Mouse (Mus musculus): Measurements from ENCODE around the gene Arl4c. TPM values are rescaled to one million over a fixed set of nuclear protein-coding genes. Genes with fewer than 3 reads are reported as not detected.

Arl4c gene
- polyA plus RNA-seq, 1 experiment from 2014 or later: 4.3 TPM

DNA sequence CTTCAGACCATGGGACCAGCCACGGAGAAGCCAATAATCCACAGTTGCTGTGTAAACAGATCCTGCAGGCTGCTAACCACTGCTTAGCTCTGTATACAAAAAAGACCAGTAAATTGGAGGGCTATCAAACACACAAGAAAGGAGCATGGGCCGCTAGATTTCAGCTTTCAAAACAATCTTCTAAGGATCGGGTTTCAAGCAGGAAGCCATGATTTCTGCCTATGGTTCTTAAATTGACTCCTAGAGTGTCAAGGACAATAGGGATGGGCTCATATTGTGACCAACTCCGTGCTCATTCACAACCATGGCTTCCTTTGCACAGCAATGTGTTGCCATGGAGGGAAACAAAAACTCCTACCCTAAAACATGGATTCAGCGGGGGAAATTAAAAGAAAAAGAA, 3.1 kb downstream of the Arl4c start:
- H3K27me3 ChIP-seq (replicated peaks; ENCODE audit: control insufficient read depth, insufficient read depth, low read length): no peaks in the 10 kb centered on the region
- 17% methylated on average over 5 of the region's 5 CpGs for WGBS
- peak overlapping the region; percentile 81 for H3K4me2 ChIP-seq (ENCODE audit: low read length)
- H3K27ac ChIP-seq (ENCODE audit: low read depth): no peak overlapping the region
- H3K36me3 ChIP-seq (ENCODE audit: control insufficient read depth, insufficient read depth, low read length): peaks cover 4% of the 10 kb centered on the region; the same call in 1 of the 2 replicates
- no peak for ATAC-seq (replicated peaks; ENCODE audit: low FRiP score, low TSS enrichment, low read depth)
- H3K4me3 ChIP-seq (ENCODE audit: low read depth, low read length): peak overlapping the region; percentile 80
- no peaks in the 10 kb centered on the region for H3K9me3 ChIP-seq (ENCODE audit: control insufficient read depth, low read length)
- H3K9ac ChIP-seq (ENCODE audit: low read length): 0 out of 2 replicates have a peak overlapping the region, but pooled peaks have one; percentile 18
- H3K4me1 ChIP-seq (replicated peaks; ENCODE audit: control insufficient read depth, insufficient read depth, low read length): peaks cover 11% of the 10 kb centered on the region; the same call in 1 of the 2 replicates
- no peak for DNase-seq (ENCODE audit: low spot score)

DNA sequence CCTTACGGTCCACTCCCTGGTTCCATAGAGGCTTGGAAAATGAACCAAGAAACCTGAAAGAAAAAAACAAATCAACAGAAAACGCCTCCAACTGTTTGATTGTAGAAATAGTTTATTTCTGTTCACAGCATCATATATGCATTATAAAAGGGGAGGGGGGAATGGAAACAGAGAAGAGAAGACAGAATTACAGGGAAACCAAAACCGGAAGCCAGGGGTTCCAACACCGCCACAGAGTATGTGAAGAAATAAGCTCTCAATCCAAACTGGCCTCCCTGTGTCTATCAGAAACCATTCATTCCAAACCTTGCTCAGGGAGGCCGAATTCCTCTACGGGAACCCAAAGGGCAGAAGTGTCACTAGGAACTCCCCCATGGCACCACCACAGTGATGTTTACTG, 3.9 kb downstream of the Arl4c start:
- Histone ChIP-seq H3K4me3 (ENCODE audit: low read depth, low read length) (no peak overlapping the region), H3K9ac (ENCODE audit: low read length) (no peak overlapping the region), H3K27me3 (replicated peaks; ENCODE audit: control insufficient read depth, insufficient read depth, low read length) (no peaks in the 10 kb centered on the region), H3K4me1 (replicated peaks; ENCODE audit: control insufficient read depth, insufficient read depth, low read length) (peaks cover 11% of the 10 kb centered on the region; the same call in 1 of the 2 replicates), H3K27ac (ENCODE audit: low read depth) (no peak overlapping the region), H3K36me3 (ENCODE audit: control insufficient read depth, insufficient read depth, low read length) (peaks cover 4% of the 10 kb centered on the region; the same call in 1 of the 2 replicates), H3K4me2 (ENCODE audit: low read length) (peak overlapping the region; percentile 81), H3K9me3 (ENCODE audit: control insufficient read depth, low read length) (no peaks in the 10 kb centered on the region)
- ATAC-seq (replicated peaks; ENCODE audit: low FRiP score, low TSS enrichment, low read depth) (no peak), DNase-seq (ENCODE audit: low spot score) (no peak)
- WGBS: 81% methylated on average over 6 of the region's 6 CpGs

DNA sequence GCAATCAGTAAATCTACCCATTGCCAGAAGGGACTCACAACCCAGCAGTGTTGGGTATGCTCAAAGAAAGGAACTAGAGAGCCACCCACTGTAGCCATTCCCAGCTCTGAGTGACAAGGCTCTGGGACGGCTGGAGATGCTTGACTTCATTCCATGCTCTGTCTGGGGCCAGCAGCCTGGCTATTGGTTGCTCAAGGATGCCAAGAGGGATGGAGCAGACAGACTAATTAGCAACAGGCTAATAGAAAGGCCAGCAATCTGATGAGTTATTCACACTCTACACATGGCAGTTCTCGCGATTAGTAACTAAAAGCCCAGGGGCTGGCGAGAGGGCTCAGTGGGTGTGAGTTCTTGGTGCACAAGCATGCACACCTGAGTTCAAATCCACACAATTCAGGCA, 5.6 kb downstream of the Arl4c start:
- no peak for DNase-seq (ENCODE audit: low spot score)
- Histone ChIP-seq H3K9ac (ENCODE audit: low read length) (no peak overlapping the region), H3K4me2 (ENCODE audit: low read length) (no peak overlapping the region), H3K9me3 (ENCODE audit: control insufficient read depth, low read length) (no peaks in the 10 kb centered on the region), H3K27ac (ENCODE audit: low read depth) (no peak overlapping the region), H3K4me3 (ENCODE audit: low read depth, low read length) (no peak overlapping the region), H3K36me3 (ENCODE audit: control insufficient read depth, insufficient read depth, low read length) (peaks cover 4% of the 10 kb centered on the region; the same call in 1 of the 2 replicates), H3K27me3 (replicated peaks; ENCODE audit: control insufficient read depth, insufficient read depth, low read length) (no peaks in the 10 kb centered on the region), H3K4me1 (replicated peaks; ENCODE audit: control insufficient read depth, insufficient read depth, low read length) (peaks cover 11% of the 10 kb centered on the region; the same call in 1 of the 2 replicates)
- ATAC-seq (replicated peaks; ENCODE audit: low FRiP score, low TSS enrichment, low read depth): no peak
- WGBS: 71% methylated on average over 4 of the region's 4 CpGs

DNA sequence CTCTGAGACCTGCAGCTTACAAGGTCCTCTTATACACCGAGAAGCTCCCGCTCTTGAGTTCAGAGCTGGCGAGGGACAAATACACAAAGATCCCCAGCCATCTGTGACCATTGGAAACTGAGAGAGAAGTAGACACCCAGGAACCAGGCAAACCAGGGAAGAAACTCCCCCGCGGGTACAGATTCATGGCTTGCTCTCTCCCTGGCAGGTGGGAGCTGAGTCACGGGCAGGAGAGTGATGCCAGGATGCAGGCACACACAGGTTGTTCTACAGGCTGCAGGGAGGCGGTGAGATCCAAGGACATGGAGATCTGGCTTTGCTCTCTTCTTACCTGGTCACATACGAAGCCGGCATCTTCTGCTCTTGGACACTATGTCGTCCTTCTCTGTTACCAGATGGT, 7.7 kb downstream of the Arl4c start:
- H3K4me3 ChIP-seq (ENCODE audit: low read depth, low read length): no peak overlapping the region
- WGBS: 83% methylated on average over 10 of the region's 10 CpGs
- H3K36me3 ChIP-seq (ENCODE audit: control insufficient read depth, insufficient read depth, low read length): peaks cover 4% of the 10 kb centered on the region; the same call in 1 of the 2 replicates
- no peak overlapping the region for H3K4me2 ChIP-seq (ENCODE audit: low read length)
- no peak overlapping the region for H3K9ac ChIP-seq (ENCODE audit: low read length)
- ATAC-seq (replicated peaks; ENCODE audit: low FRiP score, low TSS enrichment, low read depth) (no peak), DNase-seq (ENCODE audit: low spot score) (no peak)
- no peaks in the 10 kb centered on the region for H3K9me3 ChIP-seq (ENCODE audit: control insufficient read depth, low read length)
- 0 out of 2 replicates have a peak, but pooled peaks cover 3% of the 10 kb centered on the region for H3K4me1 ChIP-seq (replicated peaks; ENCODE audit: control insufficient read depth, insufficient read depth, low read length)
- no peak overlapping the region for H3K27ac ChIP-seq (ENCODE audit: low read depth)
- H3K27me3 ChIP-seq (replicated peaks; ENCODE audit: control insufficient read depth, insufficient read depth, low read length): no peaks in the 10 kb centered on the region

DNA sequence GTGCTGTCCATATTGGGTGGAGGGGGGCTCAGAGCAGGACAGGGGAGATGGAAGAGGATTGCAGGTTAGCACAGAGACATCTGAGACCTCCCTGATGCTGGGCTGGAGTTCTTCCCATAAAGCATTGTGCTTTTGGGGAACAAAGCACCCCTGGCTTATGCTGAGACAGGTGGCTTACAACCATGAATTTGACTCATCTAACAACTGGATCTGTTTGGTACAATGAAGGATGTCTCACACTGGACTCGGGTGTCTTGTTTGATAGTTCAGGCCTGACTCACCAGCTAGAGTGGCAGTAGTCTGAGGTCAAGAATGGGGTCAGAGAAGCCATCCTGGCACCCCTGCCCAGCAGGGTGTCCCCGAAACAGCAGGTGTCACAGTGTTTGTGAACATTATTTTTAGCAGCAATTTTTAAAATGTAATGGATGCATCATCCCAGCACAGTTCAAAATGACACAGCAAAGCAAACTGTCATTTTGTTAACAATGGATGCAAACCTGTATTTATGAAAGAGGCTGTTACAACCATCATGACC, 9.7 kb downstream of the Arl4c start:
- no peak for DNase-seq (ENCODE audit: low spot score)
- H3K9me3 ChIP-seq (ENCODE audit: control insufficient read depth, low read length): no peaks in the 10 kb centered on the region
- no peak for ATAC-seq (replicated peaks; ENCODE audit: low FRiP score, low TSS enrichment, low read depth)
- WGBS: 68% methylated on average over 2 of the region's 2 CpGs
- H3K27ac ChIP-seq (ENCODE audit: low read depth): no peak overlapping the region
- H3K4me1 ChIP-seq (replicated peaks; ENCODE audit: control insufficient read depth, insufficient read depth, low read length): no peaks in the 10 kb centered on the region
- no peak overlapping the region for H3K9ac ChIP-seq (ENCODE audit: low read length)
- H3K4me3 ChIP-seq (ENCODE audit: low read depth, low read length): no peak overlapping the region
- no peaks in the 10 kb centered on the region for H3K27me3 ChIP-seq (replicated peaks; ENCODE audit: control insufficient read depth, insufficient read depth, low read length)
- no peaks in the 10 kb centered on the region for H3K36me3 ChIP-seq (ENCODE audit: control insufficient read depth, insufficient read depth, low read length)
- no peak overlapping the region for H3K4me2 ChIP-seq (ENCODE audit: low read length)

DNA sequence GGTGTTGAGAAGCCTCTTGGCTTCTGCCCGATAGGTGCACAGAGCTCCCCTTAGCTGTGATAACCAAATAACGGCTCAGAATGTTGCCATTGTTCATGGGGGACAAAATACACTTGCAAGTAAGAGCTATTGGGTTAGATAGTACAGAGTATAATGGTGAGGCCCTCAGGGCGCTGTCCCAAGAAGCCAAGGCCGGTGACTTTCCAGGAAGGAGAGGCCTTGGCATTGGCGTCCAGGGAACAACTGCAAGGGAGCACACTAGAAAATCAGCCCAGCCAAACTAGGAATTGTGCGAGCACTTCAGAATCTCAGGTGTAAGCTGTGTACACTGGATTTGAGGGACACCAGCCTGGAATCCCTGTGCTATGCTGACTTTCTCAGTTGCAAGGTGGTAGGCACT, 11.4 kb downstream of the Arl4c start:
- 83% methylated on average over 6 of the region's 6 CpGs for WGBS
- no peaks in the 10 kb centered on the region for H3K4me1 ChIP-seq (replicated peaks; ENCODE audit: control insufficient read depth, insufficient read depth, low read length)
- no peak overlapping the region for H3K4me3 ChIP-seq (ENCODE audit: low read depth, low read length)
- no peak overlapping the region for H3K27ac ChIP-seq (ENCODE audit: low read depth)
- no peak overlapping the region for H3K9ac ChIP-seq (ENCODE audit: low read length)
- H3K27me3 ChIP-seq (replicated peaks; ENCODE audit: control insufficient read depth, insufficient read depth, low read length): no peaks in the 10 kb centered on the region
- ATAC-seq (replicated peaks; ENCODE audit: low FRiP score, low TSS enrichment, low read depth) (no peak), DNase-seq (ENCODE audit: low spot score) (no peak)
- no peaks in the 10 kb centered on the region for H3K36me3 ChIP-seq (ENCODE audit: control insufficient read depth, insufficient read depth, low read length)
- H3K4me2 ChIP-seq (ENCODE audit: low read length): no peak overlapping the region
- no peaks in the 10 kb centered on the region for H3K9me3 ChIP-seq (ENCODE audit: control insufficient read depth, low read length)

DNA sequence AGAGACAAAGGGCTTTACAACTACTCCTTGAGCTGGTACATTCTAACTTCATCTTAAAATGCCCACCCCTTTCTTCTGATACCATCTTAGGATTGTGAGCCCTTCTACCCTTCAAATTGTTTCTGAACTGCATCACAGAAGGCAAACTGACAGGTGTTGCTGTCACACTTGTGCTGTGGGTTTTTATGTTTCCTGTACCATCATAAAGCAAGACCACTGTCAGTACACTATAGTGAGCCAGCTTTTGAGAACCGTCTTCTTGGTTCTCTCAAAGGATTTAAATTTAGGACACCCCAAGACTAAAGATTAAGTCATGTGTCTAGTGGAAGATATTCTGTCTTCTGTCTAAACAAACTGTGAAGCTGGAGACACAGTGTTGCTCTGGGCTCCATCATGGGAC, 17.3 kb downstream of the Arl4c start:
- Histone ChIP-seq H3K27me3 (replicated peaks; ENCODE audit: control insufficient read depth, insufficient read depth, low read length) (no peaks in the 10 kb centered on the region), H3K9me3 (ENCODE audit: control insufficient read depth, low read length) (no peaks in the 10 kb centered on the region), H3K4me2 (ENCODE audit: low read length) (no peak overlapping the region), H3K36me3 (ENCODE audit: control insufficient read depth, insufficient read depth, low read length) (no peaks in the 10 kb centered on the region), H3K27ac (ENCODE audit: low read depth) (no peak overlapping the region), H3K4me3 (ENCODE audit: low read depth, low read length) (no peak overlapping the region), H3K9ac (ENCODE audit: low read length) (no peak overlapping the region), H3K4me1 (replicated peaks; ENCODE audit: control insufficient read depth, insufficient read depth, low read length) (no peaks in the 10 kb centered on the region)
- WGBS: 64% methylated on average over 1 of the region's 1 CpGs
- no peak for ATAC-seq (replicated peaks; ENCODE audit: low FRiP score, low TSS enrichment, low read depth)
- no peak for DNase-seq (ENCODE audit: low spot score)

DNA sequence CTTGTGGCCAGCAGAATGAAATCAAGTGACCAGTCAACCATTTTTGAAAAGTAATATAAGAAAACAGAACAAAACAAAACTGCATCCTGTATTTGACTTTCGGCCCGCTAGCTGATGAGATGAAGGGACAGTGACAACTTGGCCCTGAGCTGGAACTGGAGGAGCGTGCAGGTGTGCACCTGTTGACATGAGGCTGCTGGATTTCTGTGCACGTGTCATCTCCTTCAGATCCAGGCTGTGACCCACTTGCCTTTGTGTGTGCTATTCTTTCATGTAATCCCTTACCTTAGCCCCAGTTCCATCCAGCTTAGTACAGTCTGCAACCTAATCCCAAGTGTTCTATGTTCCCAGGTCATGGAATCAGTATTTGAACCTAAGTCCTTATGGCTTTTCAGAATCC, 20.4 kb downstream of the Arl4c start:
- Histone ChIP-seq H3K9me3 (ENCODE audit: control insufficient read depth, low read length) (no peaks in the 10 kb centered on the region), H3K4me3 (ENCODE audit: low read depth, low read length) (no peak overlapping the region), H3K27me3 (replicated peaks; ENCODE audit: control insufficient read depth, insufficient read depth, low read length) (no peaks in the 10 kb centered on the region), H3K27ac (ENCODE audit: low read depth) (no peak overlapping the region), H3K36me3 (ENCODE audit: control insufficient read depth, insufficient read depth, low read length) (no peaks in the 10 kb centered on the region), H3K4me1 (replicated peaks; ENCODE audit: control insufficient read depth, insufficient read depth, low read length) (no peaks in the 10 kb centered on the region), H3K4me2 (ENCODE audit: low read length) (no peak overlapping the region), H3K9ac (ENCODE audit: low read length) (no peak overlapping the region)
- ATAC-seq (replicated peaks; ENCODE audit: low FRiP score, low TSS enrichment, low read depth) (no peak), DNase-seq (ENCODE audit: low spot score) (no peak)
- WGBS: 92% methylated on average over 4 of the region's 4 CpGs

DNA sequence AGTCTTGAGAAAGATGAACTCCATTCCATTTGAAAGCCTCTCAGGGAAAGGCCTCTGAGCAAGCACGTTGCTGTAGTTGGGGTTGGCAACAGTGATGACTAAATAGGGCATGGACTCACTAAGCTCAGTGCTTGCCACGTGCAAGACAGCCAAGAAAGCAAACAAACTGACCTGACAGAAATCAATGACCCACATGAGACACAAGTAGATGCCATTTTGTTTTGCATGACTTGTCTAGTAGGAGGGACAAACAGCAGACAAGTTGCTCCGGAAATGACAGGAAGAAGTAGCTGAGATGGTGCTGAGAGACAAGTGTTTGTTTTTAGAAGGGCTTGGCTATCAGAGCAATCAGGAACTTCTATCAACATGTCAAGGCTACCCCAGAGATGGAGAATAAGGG, 21.2 kb downstream of the Arl4c start:
- H3K9me3 ChIP-seq (ENCODE audit: control insufficient read depth, low read length): no peaks in the 10 kb centered on the region
- H3K9ac ChIP-seq (ENCODE audit: low read length): no peak overlapping the region
- WGBS: 48% methylated on average over 3 of the region's 3 CpGs
- H3K4me1 ChIP-seq (replicated peaks; ENCODE audit: control insufficient read depth, insufficient read depth, low read length): no peaks in the 10 kb centered on the region
- no peak overlapping the region for H3K4me3 ChIP-seq (ENCODE audit: low read depth, low read length)
- DNase-seq (ENCODE audit: low spot score) (no peak), ATAC-seq (replicated peaks; ENCODE audit: low FRiP score, low TSS enrichment, low read depth) (no peak)
- no peak overlapping the region for H3K27ac ChIP-seq (ENCODE audit: low read depth)
- no peak overlapping the region for H3K4me2 ChIP-seq (ENCODE audit: low read length)
- no peaks in the 10 kb centered on the region for H3K36me3 ChIP-seq (ENCODE audit: control insufficient read depth, insufficient read depth, low read length)
- no peaks in the 10 kb centered on the region for H3K27me3 ChIP-seq (replicated peaks; ENCODE audit: control insufficient read depth, insufficient read depth, low read length)

Data from intestine, embryonic 14.5 days (tissue).